Comparison of ENCODE assay signal across 23 mouse cellular contexts in the genomic region with DNA sequence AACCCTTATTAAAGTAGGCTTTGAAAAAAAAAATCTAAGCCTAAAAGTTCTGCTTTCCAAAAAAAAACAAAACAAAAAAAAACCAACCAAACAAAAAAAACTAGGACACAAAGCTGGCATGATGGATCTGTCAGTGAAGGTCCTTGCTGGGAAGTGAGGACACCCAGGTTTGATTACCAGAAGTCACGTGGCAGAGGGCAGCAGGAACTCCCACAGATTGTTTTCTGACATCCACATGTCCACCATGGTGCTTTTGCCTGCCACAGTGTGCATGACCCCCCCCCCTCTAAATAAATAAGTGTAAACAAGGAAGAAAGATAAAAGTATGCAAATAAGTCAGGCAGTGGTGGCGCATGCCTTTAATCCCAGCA. TPM values are rescaled to one million over a fixed set of nuclear protein-coding genes. Genes with fewer than 3 reads are reported as not detected.
"Had no signal": no experiment of that assay in that cellular context is flagged by ENCODE, and none has a peak within 500 bp of the region (broad histone marks: within the 10 kb centered on the region; RNA-seq: fewer than 3 reads in every experiment).

No protein-coding gene starts in this region.

- ATAC-seq: midbrain, embryonic 16.5 days had no signal

- H3K4me3 ChIP-seq: midbrain, embryonic 10.5 days; midbrain, embryonic 12.5 days; myocyte; neural tube, embryonic 13.5 days; neural tube, embryonic 15.5 days had no signal

- H3K27ac ChIP-seq: midbrain, embryonic 10.5 days; midbrain, embryonic 12.5 days; neural tube, embryonic 13.5 days; neural tube, embryonic 15.5 days had no signal

- H3K9ac ChIP-seq: lung, embryonic 14.5 days; midbrain, embryonic 12.5 days; neural tube, embryonic 13.5 days; neural tube, embryonic 15.5 days had no signal

- H3K27me3 ChIP-seq: midbrain, embryonic 12.5 days; neural tube, embryonic 13.5 days; neural tube, embryonic 15.5 days had no signal

- H3K4me1 ChIP-seq: midbrain, embryonic 10.5 days; midbrain, embryonic 12.5 days; neural tube, embryonic 13.5 days; neural tube, embryonic 15.5 days had no signal

- H3K36me3 ChIP-seq: midbrain, embryonic 10.5 days; midbrain, embryonic 12.5 days; neural tube, embryonic 13.5 days; neural tube, embryonic 15.5 days had no signal

- DNase-seq: lung, adult 18-20 months; midbrain, embryonic 14.5 days; retina, postnatal 1 day; right cerebral cortex, adult 18-20 months; right cerebral cortex, postnatal 25 days; right cerebral cortex, postnatal 4 days; spleen, adult 18-20 months; thymus, adult 18-20 months; thymus, postnatal 14 days; thymus, postnatal 36 days had no signal

- H3K9me3 ChIP-seq: midbrain, embryonic 10.5 days; midbrain, embryonic 12.5 days; neural tube, embryonic 13.5 days; neural tube, embryonic 15.5 days had no signal

- H3K4me2 ChIP-seq: lung, embryonic 14.5 days; midbrain, embryonic 12.5 days; neural tube, embryonic 13.5 days; neural tube, embryonic 15.5 days had no signal

RNA-seq across cellular contexts. Expression of a gene that starts 27.5 kb away (rescaled TPM):
- total RNA-seq: megakaryocyte, adult 5-6 weeks; megakaryocyte-erythroid progenitor cell, adult 5-6 weeks had no signal
- polyA plus RNA-seq: lung, embryonic 14.5 days; midbrain, embryonic 10.5 days; neural tube, embryonic 13.5 days; small intestine, adult 2 months; stomach, embryonic 14.5 days had no signal

RNA-seq across cellular contexts. Expression of a gene that starts 44.0 kb away (rescaled TPM):
- total RNA-seq: megakaryocyte, adult 5-6 weeks; megakaryocyte-erythroid progenitor cell, adult 5-6 weeks had no signal
- polyA plus RNA-seq: lung, embryonic 16.5 days; small intestine, adult 2 months; stomach, embryonic 14.5 days; thymus, postnatal 0 days had no signal
